Mouse (Mus musculus): ENCODE data around the gene Hapln3. TPM values are rescaled to one million over a fixed set of nuclear protein-coding genes. Genes with fewer than 3 reads are reported as not detected.

Gene Hapln3
- polyA plus RNA-seq, 1 experiment from 2014 or later: 0.86 TPM

DNA sequence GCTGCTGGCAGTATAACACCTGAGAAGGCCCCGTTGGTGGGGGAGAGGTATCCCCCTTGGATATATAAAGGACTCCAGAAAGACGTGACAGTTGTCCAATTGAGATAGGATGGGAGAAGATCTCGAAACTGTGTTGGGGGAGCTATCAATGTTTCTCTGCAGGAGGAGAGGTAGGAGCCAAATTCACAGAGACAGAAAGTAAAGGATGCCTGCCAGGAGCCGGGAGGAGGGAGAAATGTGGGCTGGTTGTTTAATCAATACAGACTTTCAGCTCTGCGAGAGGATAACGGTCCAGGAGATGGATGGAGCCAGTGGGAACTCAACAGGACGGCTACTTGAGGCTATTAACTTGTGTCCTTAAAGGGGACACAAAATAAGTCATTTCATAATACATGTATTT, 63.4 kb downstream of the Hapln3 start:
- Histone ChIP-seq H3K4me2 (ENCODE audit: low read depth, low read length) (no peak overlapping the region), H3K27ac (replicated peaks; ENCODE audit: low read depth, low read length) (no peak overlapping the region), H3K36me3 (replicated peaks; ENCODE audit: control insufficient read depth, insufficient read depth, low read depth, low read length) (no peaks in the 10 kb centered on the region), H3K27me3 (ENCODE audit: control insufficient read depth, insufficient read depth, low read length) (no peaks in the 10 kb centered on the region), H3K4me1 (ENCODE audit: control insufficient read depth, insufficient read depth, low read length) (no peaks in the 10 kb centered on the region), H3K4me3 (ENCODE audit: low read depth, low read length) (no peak overlapping the region), H3K9ac (replicated peaks; ENCODE audit: low read length) (no peak overlapping the region), H3K9me3 (replicated peaks; ENCODE audit: control insufficient read depth, low read length) (no peaks in the 10 kb centered on the region)
- DNase-seq (ENCODE audit: low spot score): no peak
- ATAC-seq (replicated peaks; ENCODE audit: insufficient number of reproducible peaks, low FRiP score, low TSS enrichment, low read depth): no peak
- 71% methylated on average over 7 of the region's 7 CpGs for WGBS

Other genes with a start within 250 kb of the Hapln3 start
- 38.1 and 38.8 TPM in 2 replicates for gene Aen, start 235.2 kb downstream of the Hapln3 start, polyA plus RNA-seq (2014; fragmentation: Nextera tagmentation; extraction: Ambion mirVana)
- gene Isg20, start 217.6 kb downstream of the Hapln3 start, polyA plus RNA-seq (2014; fragmentation: Nextera tagmentation; extraction: Ambion mirVana): 0.61 TPM in 1 of 2 replicates, not detected in the other
- gene Acan, start 77.5 kb downstream of the Hapln3 start, polyA plus RNA-seq (2014; fragmentation: Nextera tagmentation; extraction: Ambion mirVana): 0.90 and 1.1 TPM in 2 replicates
- gene Mfge8, start 18.0 kb upstream of the Hapln3 start, polyA plus RNA-seq (2014; fragmentation: Nextera tagmentation; extraction: Ambion mirVana): 113 and 129 TPM in 2 replicates
- gene Abhd2, start 142.2 kb upstream of the Hapln3 start, polyA plus RNA-seq (2014; fragmentation: Nextera tagmentation; extraction: Ambion mirVana): 10.9 and 12.2 TPM in 2 replicates

Data from embryonic facial prominence, embryonic 11.5 days (tissue).